Mouse (Mus musculus): Measurements from ENCODE around the gene Pold1. TPM values are rescaled to one million over a fixed set of nuclear protein-coding genes. Genes with fewer than 3 reads are reported as not detected.

Gene Pold1
- not detected for polyA plus RNA-seq (2014; fragmentation: Illumina TruSeq; extraction: RNeasy Lipid Tissue Mini Kit (QIAGEN cat#74804); ENCODE audit: low read depth, low replicate concordance)

GRCm38 (mm10) chr7:44548497-44549087 lies at the start of gene Pold1:
Gene Pold1 (minus strand): TSS chr7:44548849.

GRCm38 (mm10) chr7:44590402-44591347 lies 42.0 kb upstream of the Pold1 start, which contains the start of gene Kcnc3:
Gene Kcnc3 (plus strand): TSS chr7:44590664.

GRCm38 (mm10) chr7:44572213-44572701 lies 23.6 kb upstream of the Pold1 start, which contains the start of gene Napsa:
Gene Napsa (plus strand): TSS chr7:44572380.

GRCm38 (mm10) chr7:44553826-44554225 lies 5.2 kb upstream of the Pold1 start, which contains the start of gene Nr1h2:
Gene Nr1h2 (minus strand): TSS chr7:44553951.

GRCm38 (mm10) chr7:44531946-44532732 lies 16.5 kb downstream of the Pold1 start, which contains the start of gene Spib:
Gene Spib (minus strand): TSS chr7:44532071.

GRCm38 (mm10) chr7:44524502-44524901 lies 24.1 kb downstream of the Pold1 start, which contains the start of gene Mybpc2:
Gene Mybpc2 (minus strand): TSS chr7:44524656.

GRCm38 (mm10) chr7:44495992-44496770 lies 52.5 kb downstream of the Pold1 start, which contains the start of the genes Emc10 and Fam71e1:
Gene Emc10 (minus strand): TSS chr7:44496529.
Gene Fam71e1 (plus strand): TSS chr7:44496581.

Other genes starting within 250 kb of the Pold1 start
- 1.2 TPM for gene Clec11a, start 241.9 kb downstream of the Pold1 start, polyA plus RNA-seq (2014; fragmentation: Illumina TruSeq; extraction: RNeasy Lipid Tissue Mini Kit (QIAGEN cat#74804); ENCODE audit: low read depth, low replicate concordance)
- 0.28 TPM for gene Shank1, start 238.6 kb downstream of the Pold1 start, polyA plus RNA-seq (2014; fragmentation: Illumina TruSeq; extraction: RNeasy Lipid Tissue Mini Kit (QIAGEN cat#74804); ENCODE audit: low read depth, low replicate concordance)
- not detected for gene Syt3, start 164.7 kb downstream of the Pold1 start, polyA plus RNA-seq (2014; fragmentation: Illumina TruSeq; extraction: RNeasy Lipid Tissue Mini Kit (QIAGEN cat#74804); ENCODE audit: low read depth, low replicate concordance)
- not detected for gene 1700008O03Rik, start 163.0 kb downstream of the Pold1 start, polyA plus RNA-seq (2014; fragmentation: Illumina TruSeq; extraction: RNeasy Lipid Tissue Mini Kit (QIAGEN cat#74804); ENCODE audit: low read depth, low replicate concordance)
- gene Lrrc4b, start 119.8 kb downstream of the Pold1 start, polyA plus RNA-seq (2014; fragmentation: Illumina TruSeq; extraction: RNeasy Lipid Tissue Mini Kit (QIAGEN cat#74804); ENCODE audit: low read depth, low replicate concordance) = not detected
- not detected for gene Aspdh, start 83.5 kb downstream of the Pold1 start, polyA plus RNA-seq (2014; fragmentation: Illumina TruSeq; extraction: RNeasy Lipid Tissue Mini Kit (QIAGEN cat#74804); ENCODE audit: low read depth, low replicate concordance)
- 1.6 TPM for gene Josd2, start 80.9 kb downstream of the Pold1 start, polyA plus RNA-seq (2014; fragmentation: Illumina TruSeq; extraction: RNeasy Lipid Tissue Mini Kit (QIAGEN cat#74804); ENCODE audit: low read depth, low replicate concordance)
- 2.0 TPM for gene Emc10, start 52.3 kb downstream of the Pold1 start, polyA plus RNA-seq (2014; fragmentation: Illumina TruSeq; extraction: RNeasy Lipid Tissue Mini Kit (QIAGEN cat#74804); ENCODE audit: low read depth, low replicate concordance)
- not detected for gene Fam71e1, start 52.3 kb downstream of the Pold1 start, polyA plus RNA-seq (2014; fragmentation: Illumina TruSeq; extraction: RNeasy Lipid Tissue Mini Kit (QIAGEN cat#74804); ENCODE audit: low read depth, low replicate concordance)
- not detected for gene Mybpc2, start 24.2 kb downstream of the Pold1 start, polyA plus RNA-seq (2014; fragmentation: Illumina TruSeq; extraction: RNeasy Lipid Tissue Mini Kit (QIAGEN cat#74804); ENCODE audit: low read depth, low replicate concordance)
- 1.6 TPM for gene Spib, start 16.8 kb downstream of the Pold1 start, polyA plus RNA-seq (2014; fragmentation: Illumina TruSeq; extraction: RNeasy Lipid Tissue Mini Kit (QIAGEN cat#74804); ENCODE audit: low read depth, low replicate concordance)
- 4.1 TPM for gene Nr1h2, start 5.1 kb upstream of the Pold1 start, polyA plus RNA-seq (2014; fragmentation: Illumina TruSeq; extraction: RNeasy Lipid Tissue Mini Kit (QIAGEN cat#74804); ENCODE audit: low read depth, low replicate concordance)
- 1.2 TPM for gene Napsa, start 23.5 kb upstream of the Pold1 start, polyA plus RNA-seq (2014; fragmentation: Illumina TruSeq; extraction: RNeasy Lipid Tissue Mini Kit (QIAGEN cat#74804); ENCODE audit: low read depth, low replicate concordance)
- gene Kcnc3, start 41.8 kb upstream of the Pold1 start, polyA plus RNA-seq (2014; fragmentation: Illumina TruSeq; extraction: RNeasy Lipid Tissue Mini Kit (QIAGEN cat#74804); ENCODE audit: low read depth, low replicate concordance) = 0.22 TPM
- 2.9 TPM for gene Myh14, start 122.0 kb upstream of the Pold1 start, polyA plus RNA-seq (2014; fragmentation: Illumina TruSeq; extraction: RNeasy Lipid Tissue Mini Kit (QIAGEN cat#74804); ENCODE audit: low read depth, low replicate concordance)
- gene Izumo2, start 159.9 kb upstream of the Pold1 start, polyA plus RNA-seq (2014; fragmentation: Illumina TruSeq; extraction: RNeasy Lipid Tissue Mini Kit (QIAGEN cat#74804); ENCODE audit: low read depth, low replicate concordance) = not detected
- 16.2 TPM for gene Vrk3, start 199.6 kb upstream of the Pold1 start, polyA plus RNA-seq (2014; fragmentation: Illumina TruSeq; extraction: RNeasy Lipid Tissue Mini Kit (QIAGEN cat#74804); ENCODE audit: low read depth, low replicate concordance)
- 0.35 TPM for gene Zfp473, start 202.2 kb upstream of the Pold1 start, polyA plus RNA-seq (2014; fragmentation: Illumina TruSeq; extraction: RNeasy Lipid Tissue Mini Kit (QIAGEN cat#74804); ENCODE audit: low read depth, low replicate concordance)

Measured in sigmoid colon, adult 10 weeks (tissue).